Mouse (Mus musculus): Measurements from ENCODE around the gene App. TPM values are rescaled to one million over a fixed set of nuclear protein-coding genes. Genes with fewer than 3 reads are reported as not detected.

The App gene
- 169 and 183 TPM in 2 replicates for polyA plus RNA-seq (2015; fragmentation: Nextera tagmentation; extraction: Ambion mirVana)

GRCm38 (mm10) chr16:85173373-85174081 lies at the start of gene App:
Gene App (minus strand): TSS chr16:85173766.
- H3K9me3 ChIP-seq (replicated peaks) = no peaks in the 10 kb centered on the region
- no peaks in the 10 kb centered on the region for H3K27me3 ChIP-seq
- peak; percentile 83 for ATAC-seq (replicated peaks; ENCODE audit: insufficient number of reproducible peaks, insufficient read depth, low FRiP score, low read depth)
- H3K4me1 ChIP-seq (replicated peaks) = peaks cover 36% of the 10 kb centered on the region
- H3K4me3 ChIP-seq = peak within 1 kb of the TSS; percentile 99
- no peaks in the 10 kb centered on the region for H3K36me3 ChIP-seq
- under 1% methylated on average over 78 of the region's 78 CpGs for WGBS
- H3K27ac ChIP-seq = peak within 1 kb of the TSS; percentile 93
- peak within 1 kb of the TSS; percentile 97 for H3K9ac ChIP-seq
- H3K4me2 ChIP-seq = peak within 1 kb of the TSS; percentile 79

GRCm38 (mm10) chr16:85215846-85216245 lies 42.3 kb upstream of the App start:
- Histone ChIP-seq H3K4me1 (replicated peaks) (peaks cover 7% of the 10 kb centered on the region; the same call in 1 of the 2 replicates), H3K36me3 (no peaks in the 10 kb centered on the region), H3K9ac (no peak overlapping the region), H3K27me3 (no peaks in the 10 kb centered on the region), H3K4me3 (no peak overlapping the region), H3K27ac (no peak overlapping the region), H3K9me3 (replicated peaks) (no peaks in the 10 kb centered on the region), H3K4me2 (peak overlapping the region; percentile 30; the same call in 1 of the 2 replicates)
- 44% methylated on average over 9 of the region's 9 CpGs for WGBS
- ATAC-seq (replicated peaks; ENCODE audit: insufficient number of reproducible peaks, insufficient read depth, low FRiP score, low read depth) = no peak

- H3K9me3 ChIP-seq (replicated peaks) = no peaks in the 10 kb centered on the region
- no peaks in the 10 kb centered on the region for H3K27me3 ChIP-seq
- H3K27ac ChIP-seq = no peak overlapping the region
- no peak overlapping the region for H3K4me2 ChIP-seq
- no peak overlapping the region for H3K9ac ChIP-seq
- no peak overlapping the region for H3K4me3 ChIP-seq
- no peak for ATAC-seq (replicated peaks; ENCODE audit: insufficient number of reproducible peaks, insufficient read depth, low FRiP score, low read depth)
- WGBS = 51% methylated on average over 9 of the region's 9 CpGs
- peaks cover 7% of the 10 kb centered on the region; the same call in 1 of the 2 replicates for H3K4me1 ChIP-seq (replicated peaks)
- no peaks in the 10 kb centered on the region for H3K36me3 ChIP-seq
These were observed 41.6 kb upstream of the App start for GRCm38 (mm10) chr16:85215173-85215572.

GRCm38 (mm10) chr16:85195622-85196021 lies 22.1 kb upstream of the App start:
- no peak overlapping the region for H3K27ac ChIP-seq
- WGBS = 63% methylated on average over 6 of the region's 6 CpGs
- H3K27me3 ChIP-seq = no peaks in the 10 kb centered on the region
- H3K36me3 ChIP-seq = no peaks in the 10 kb centered on the region
- no peak overlapping the region for H3K4me3 ChIP-seq
- no peak overlapping the region for H3K9ac ChIP-seq
- ATAC-seq (replicated peaks; ENCODE audit: insufficient number of reproducible peaks, insufficient read depth, low FRiP score, low read depth) = no peak
- no peaks in the 10 kb centered on the region for H3K4me1 ChIP-seq (replicated peaks)
- no peaks in the 10 kb centered on the region for H3K9me3 ChIP-seq (replicated peaks)
- no peak overlapping the region for H3K4me2 ChIP-seq

GRCm38 (mm10) chr16:85195167-85195566 lies 21.6 kb upstream of the App start:
- Histone ChIP-seq H3K4me1 (replicated peaks) (no peaks in the 10 kb centered on the region), H3K9ac (no peak overlapping the region), H3K27ac (no peak overlapping the region), H3K4me3 (no peak overlapping the region), H3K27me3 (no peaks in the 10 kb centered on the region), H3K4me2 (no peak overlapping the region), H3K36me3 (no peaks in the 10 kb centered on the region), H3K9me3 (replicated peaks) (no peaks in the 10 kb centered on the region)
- ATAC-seq (replicated peaks; ENCODE audit: insufficient number of reproducible peaks, insufficient read depth, low FRiP score, low read depth) = no peak
- 72% methylated on average over 6 of the region's 6 CpGs for WGBS

- ATAC-seq (replicated peaks; ENCODE audit: insufficient number of reproducible peaks, insufficient read depth, low FRiP score, low read depth) = no peak
- whole genome bisulfite sequencing = 60% methylated on average over 3 of the region's 3 CpGs
- Histone ChIP-seq H3K9ac (no peak overlapping the region), H3K4me2 (no peak overlapping the region), H3K36me3 (no peaks in the 10 kb centered on the region), H3K4me3 (no peak overlapping the region), H3K27me3 (no peaks in the 10 kb centered on the region), H3K27ac (no peak overlapping the region), H3K9me3 (replicated peaks) (no peaks in the 10 kb centered on the region), H3K4me1 (replicated peaks) (no peaks in the 10 kb centered on the region)
These were observed 7.9 kb upstream of the App start for GRCm38 (mm10) chr16:85181502-85181901.

GRCm38 (mm10) chr16:85180710-85181109 lies 7.1 kb upstream of the App start:
- no peaks in the 10 kb centered on the region for H3K9me3 ChIP-seq (replicated peaks)
- H3K4me2 ChIP-seq = no peak overlapping the region
- H3K27ac ChIP-seq = no peak overlapping the region

GRCm38 (mm10) chr16:85176666-85177065 lies 3.1 kb upstream of the App start:
- Histone ChIP-seq H3K27me3 (no peaks in the 10 kb centered on the region), H3K4me1 (replicated peaks) (peaks cover 8% of the 10 kb centered on the region), H3K4me3 (no peak overlapping the region), H3K4me2 (no peak overlapping the region), H3K27ac (no peak overlapping the region), H3K9me3 (replicated peaks) (no peaks in the 10 kb centered on the region), H3K36me3 (no peaks in the 10 kb centered on the region), H3K9ac (no peak overlapping the region)
- 12% methylated on average over 3 of the region's 3 CpGs for WGBS
- ATAC-seq (replicated peaks; ENCODE audit: insufficient number of reproducible peaks, insufficient read depth, low FRiP score, low read depth) = no peak

More at GRCm38 (mm10) chr16:85180710-85181109, 7.1 kb upstream of the App start:
- Histone ChIP-seq H3K36me3 (no peaks in the 10 kb centered on the region), H3K4me1 (replicated peaks) (no peaks in the 10 kb centered on the region), H3K27me3 (no peaks in the 10 kb centered on the region), H3K4me3 (no peak overlapping the region), H3K9ac (no peak overlapping the region)
- ATAC-seq (replicated peaks; ENCODE audit: insufficient number of reproducible peaks, insufficient read depth, low FRiP score, low read depth) = no peak
- 67% methylated on average over 3 of the region's 3 CpGs for WGBS

- no peaks in the 10 kb centered on the region for H3K9me3 ChIP-seq (replicated peaks)
- no peaks in the 10 kb centered on the region for H3K36me3 ChIP-seq
- peak overlapping the region; percentile 97 for H3K9ac ChIP-seq
- peaks cover 37% of the 10 kb centered on the region for H3K4me1 ChIP-seq (replicated peaks)
- WGBS = under 1% methylated on average over 68 of the region's 68 CpGs
- peak; percentile 69 for ATAC-seq (replicated peaks; ENCODE audit: insufficient number of reproducible peaks, insufficient read depth, low FRiP score, low read depth)
- peak overlapping the region; percentile 93 for H3K27ac ChIP-seq
- peak overlapping the region; percentile 79 for H3K4me2 ChIP-seq
- H3K4me3 ChIP-seq = peak overlapping the region; percentile 99
- no peaks in the 10 kb centered on the region for H3K27me3 ChIP-seq
These were observed 794 bp downstream of the App start for GRCm38 (mm10) chr16:85172571-85173372.

- Histone ChIP-seq H3K4me3 (peak overlapping the region; percentile 99), H3K27me3 (no peaks in the 10 kb centered on the region), H3K4me2 (peak overlapping the region; percentile 79), H3K27ac (peak overlapping the region; percentile 93), H3K9me3 (replicated peaks) (no peaks in the 10 kb centered on the region), H3K36me3 (no peaks in the 10 kb centered on the region), H3K9ac (peak overlapping the region; percentile 97), H3K4me1 (replicated peaks) (peaks cover 37% of the 10 kb centered on the region)
- WGBS = 4% methylated on average over 10 of the region's 10 CpGs
- ATAC-seq (replicated peaks; ENCODE audit: insufficient number of reproducible peaks, insufficient read depth, low FRiP score, low read depth) = peak; percentile 43; the same call in 1 of the 2 replicates
These were observed 1.5 kb downstream of the App start for GRCm38 (mm10) chr16:85171976-85172570.

- Histone ChIP-seq H3K27ac (no peak overlapping the region), H3K9ac (no peak overlapping the region), H3K4me1 (replicated peaks) (peaks cover 38% of the 10 kb centered on the region), H3K36me3 (no peaks in the 10 kb centered on the region), H3K9me3 (replicated peaks) (no peaks in the 10 kb centered on the region), H3K27me3 (no peaks in the 10 kb centered on the region), H3K4me2 (peak overlapping the region; percentile 45), H3K4me3 (peak overlapping the region; percentile 14)
- WGBS = 39% methylated on average over 19 of the region's 19 CpGs
- no peak for ATAC-seq (replicated peaks; ENCODE audit: insufficient number of reproducible peaks, insufficient read depth, low FRiP score, low read depth)
These were observed 2.6 kb downstream of the App start for GRCm38 (mm10) chr16:85170826-85171510.

All from heart, embryonic 15.5 days (tissue).